Mouse (Mus musculus): Measurements from ENCODE around the gene Capn1. TPM values are rescaled to one million over a fixed set of nuclear protein-coding genes. Genes with fewer than 3 reads are reported as not detected.

Capn1 gene
- polyA plus RNA-seq, 1 experiment from 2014 or later: 3.3 TPM

DNA sequence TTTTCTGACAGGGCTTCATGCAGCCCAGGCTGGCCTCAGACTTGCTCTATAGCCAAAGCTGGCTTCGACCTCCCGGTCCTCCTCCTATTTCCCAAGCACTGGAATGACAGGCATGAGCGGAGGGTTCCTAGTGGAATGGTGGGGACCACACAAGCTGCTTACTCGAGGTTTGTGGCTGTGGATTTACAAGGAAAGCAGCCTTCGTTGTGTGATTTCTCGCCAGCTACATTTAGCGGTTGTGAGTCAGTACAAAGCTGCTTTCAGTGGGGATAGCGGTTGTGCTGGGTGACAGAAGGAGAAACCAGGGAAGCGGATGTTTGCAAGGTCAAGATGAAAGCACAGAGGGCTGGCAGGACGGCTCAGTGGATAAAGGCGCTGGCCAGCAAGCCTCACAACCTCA is 10.2 kb downstream of the Capn1 start:
- 65% methylated on average over 11 of the region's 11 CpGs for WGBS
- H3K36me3 ChIP-seq (replicated peaks): no peaks in the 10 kb centered on the region
- no peak overlapping the region for H3K27ac ChIP-seq
- H3K27me3 ChIP-seq (replicated peaks): no peaks in the 10 kb centered on the region
- H3K9ac ChIP-seq: no peak overlapping the region
- H3K4me3 ChIP-seq: no peak overlapping the region
- H3K9me3 ChIP-seq: no peaks in the 10 kb centered on the region
- no peaks in the 10 kb centered on the region for H3K4me1 ChIP-seq
- no peak for ATAC-seq (replicated peaks)
- no peak overlapping the region for H3K4me2 ChIP-seq

DNA sequence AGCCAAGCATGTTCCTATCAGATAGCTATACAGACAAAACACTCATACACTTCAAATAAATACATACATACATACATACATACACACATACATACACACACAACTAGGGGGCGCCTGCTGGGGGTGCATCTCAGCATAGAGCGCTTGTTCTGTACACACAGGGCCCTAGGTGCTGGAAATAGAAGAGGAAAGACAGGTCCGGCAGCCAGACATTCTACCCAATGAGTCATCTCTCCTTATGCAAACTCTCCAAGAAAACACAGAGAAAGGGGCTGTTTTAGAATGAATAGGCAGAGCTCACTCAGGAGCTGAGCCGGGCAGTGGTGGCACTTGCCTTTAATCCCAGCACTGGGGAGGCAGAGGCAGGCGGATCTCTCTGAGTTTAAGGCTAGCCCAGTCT is 15.7 kb downstream of the Capn1 start:
- H3K4me3 ChIP-seq: no peak overlapping the region
- WGBS: 78% methylated on average over 5 of the region's 5 CpGs
- no peak overlapping the region for H3K9ac ChIP-seq
- H3K9me3 ChIP-seq: no peaks in the 10 kb centered on the region
- ATAC-seq (replicated peaks): no peak
- H3K4me2 ChIP-seq: no peak overlapping the region
- H3K4me1 ChIP-seq: no peaks in the 10 kb centered on the region
- H3K27me3 ChIP-seq (replicated peaks): no peaks in the 10 kb centered on the region
- H3K36me3 ChIP-seq (replicated peaks): no peaks in the 10 kb centered on the region
- H3K27ac ChIP-seq: no peak overlapping the region

GRCm38 (mm10) chr19:5998180-5998579 is 17.5 kb downstream of the Capn1 start:
- H3K36me3 ChIP-seq (replicated peaks): no peaks in the 10 kb centered on the region
- H3K27ac ChIP-seq: no peak overlapping the region
- H3K4me3 ChIP-seq: no peak overlapping the region
- H3K27me3 ChIP-seq (replicated peaks): no peaks in the 10 kb centered on the region
- ATAC-seq (replicated peaks): no peak
- H3K4me2 ChIP-seq: no peak overlapping the region
- no peaks in the 10 kb centered on the region for H3K9me3 ChIP-seq
- no peak overlapping the region for H3K9ac ChIP-seq
- H3K4me1 ChIP-seq: no peaks in the 10 kb centered on the region
- WGBS: 92% methylated on average over 3 of the region's 3 CpGs

- WGBS: 80% methylated on average over 14 of the region's 14 CpGs
- H3K4me3 ChIP-seq: no peak overlapping the region
- ATAC-seq (replicated peaks): no peak
These were observed 21.0 kb downstream of the Capn1 start for GRCm38 (mm10) chr19:5994711-5995110.

DNA sequence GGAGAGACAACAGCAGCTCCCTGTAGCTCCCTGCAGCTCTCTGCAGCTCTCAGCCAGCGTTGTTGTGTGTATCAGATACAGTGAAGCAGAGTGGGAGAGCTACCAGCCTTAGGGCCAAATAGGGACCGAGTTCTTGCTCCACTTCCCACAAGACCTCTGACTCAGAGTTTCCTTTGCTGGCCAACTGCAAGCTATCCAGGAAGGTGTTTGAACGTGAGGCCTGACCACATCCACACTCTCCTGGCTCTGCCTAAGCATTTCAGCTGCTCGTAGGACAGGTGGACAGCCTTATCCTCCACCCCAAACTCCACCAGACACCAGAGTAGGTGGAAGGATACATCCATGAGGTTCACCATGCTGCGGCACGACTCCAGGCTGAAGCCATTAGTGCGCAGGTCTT is 23.7 kb downstream of the Capn1 start:
- Histone ChIP-seq H3K36me3 (replicated peaks) (no peaks in the 10 kb centered on the region), H3K9ac (no peak overlapping the region), H3K27ac (no peak overlapping the region), H3K27me3 (replicated peaks) (no peaks in the 10 kb centered on the region), H3K4me3 (no peak overlapping the region), H3K4me2 (no peak overlapping the region), H3K4me1 (peaks cover 6% of the 10 kb centered on the region), H3K9me3 (no peaks in the 10 kb centered on the region)
- no peak for ATAC-seq (replicated peaks)
- WGBS: 86% methylated on average over 7 of the region's 7 CpGs

More at GRCm38 (mm10) chr19:5994711-5995110, 21.0 kb downstream of the Capn1 start:
- H3K4me2 ChIP-seq: no peak overlapping the region
- no peaks in the 10 kb centered on the region for H3K4me1 ChIP-seq
- no peak overlapping the region for H3K27ac ChIP-seq
- H3K27me3 ChIP-seq (replicated peaks): no peaks in the 10 kb centered on the region
- H3K36me3 ChIP-seq (replicated peaks): no peaks in the 10 kb centered on the region
- H3K9ac ChIP-seq: no peak overlapping the region
- H3K9me3 ChIP-seq: no peaks in the 10 kb centered on the region

GRCm38 (mm10) chr19:5991467-5991866 is 24.2 kb downstream of the Capn1 start:
- no peak overlapping the region for H3K9ac ChIP-seq
- no peak overlapping the region for H3K4me3 ChIP-seq
- H3K36me3 ChIP-seq (replicated peaks): no peaks in the 10 kb centered on the region
- 84% methylated on average over 7 of the region's 7 CpGs for WGBS
- H3K4me2 ChIP-seq: no peak overlapping the region
- ATAC-seq (replicated peaks): no peak
- H3K9me3 ChIP-seq: no peaks in the 10 kb centered on the region
- peaks cover 6% of the 10 kb centered on the region for H3K4me1 ChIP-seq
- H3K27me3 ChIP-seq (replicated peaks): no peaks in the 10 kb centered on the region
- no peak overlapping the region for H3K27ac ChIP-seq

- peaks cover 6% of the 10 kb centered on the region for H3K4me1 ChIP-seq
- no peak overlapping the region for H3K4me2 ChIP-seq
- H3K27me3 ChIP-seq (replicated peaks): no peaks in the 10 kb centered on the region
- H3K9me3 ChIP-seq: no peaks in the 10 kb centered on the region
- no peak overlapping the region for H3K27ac ChIP-seq
- no peak overlapping the region for H3K4me3 ChIP-seq
- WGBS: 29% methylated on average over 1 of the region's 1 CpGs
- ATAC-seq (replicated peaks): no peak
- no peak overlapping the region for H3K9ac ChIP-seq
- no peaks in the 10 kb centered on the region for H3K36me3 ChIP-seq (replicated peaks)
These were observed 24.8 kb downstream of the Capn1 start for GRCm38 (mm10) chr19:5990921-5991320.

- peaks cover 6% of the 10 kb centered on the region for H3K4me1 ChIP-seq
- no peak overlapping the region for H3K27ac ChIP-seq
- no peaks in the 10 kb centered on the region for H3K36me3 ChIP-seq (replicated peaks)
- WGBS: 94% methylated on average over 12 of the region's 12 CpGs
- H3K4me3 ChIP-seq: no peak overlapping the region
- H3K9me3 ChIP-seq: no peaks in the 10 kb centered on the region
- no peak overlapping the region for H3K4me2 ChIP-seq
- H3K9ac ChIP-seq: no peak overlapping the region
- ATAC-seq (replicated peaks): no peak
- H3K27me3 ChIP-seq (replicated peaks): no peaks in the 10 kb centered on the region
These were observed 25.7 kb downstream of the Capn1 start for GRCm38 (mm10) chr19:5990033-5990432.

- Histone ChIP-seq H3K9me3 (no peaks in the 10 kb centered on the region), H3K4me2 (peak overlapping the region; percentile 45; the same call in 1 of the 2 replicates), H3K27ac (no peak overlapping the region), H3K9ac (no peak overlapping the region), H3K4me1 (peaks cover 6% of the 10 kb centered on the region), H3K27me3 (replicated peaks) (no peaks in the 10 kb centered on the region), H3K4me3 (no peak overlapping the region), H3K36me3 (replicated peaks) (no peaks in the 10 kb centered on the region)
- 67% methylated on average over 6 of the region's 6 CpGs for WGBS
- ATAC-seq (replicated peaks): no peak
These were observed 26.1 kb downstream of the Capn1 start for GRCm38 (mm10) chr19:5989585-5989984.

GRCm38 (mm10) chr19:5988815-5989452 is 26.8 kb downstream of the Capn1 start:
- H3K9ac ChIP-seq: peak overlapping the region; percentile 47
- peak overlapping the region; percentile 59; the same call in 1 of the 2 replicates for H3K27ac ChIP-seq
- 4% methylated on average over 10 of the region's 13 CpGs for WGBS
- H3K27me3 ChIP-seq (replicated peaks): no peaks in the 10 kb centered on the region
- H3K4me1 ChIP-seq: peaks cover 6% of the 10 kb centered on the region
- no peaks in the 10 kb centered on the region for H3K9me3 ChIP-seq
- H3K36me3 ChIP-seq (replicated peaks): no peaks in the 10 kb centered on the region
- peak overlapping the region; percentile 45 for H3K4me2 ChIP-seq
- H3K4me3 ChIP-seq: peak overlapping the region; percentile 16
- ATAC-seq (replicated peaks): peak; percentile 42; the same call in 1 of the 2 replicates

- H3K4me1 ChIP-seq: peaks cover 6% of the 10 kb centered on the region
- WGBS: 65% methylated on average over 5 of the region's 5 CpGs
- no peak for ATAC-seq (replicated peaks)
- no peak overlapping the region for H3K27ac ChIP-seq
- no peak overlapping the region for H3K4me3 ChIP-seq
- peak overlapping the region; percentile 47; the same call in 1 of the 2 replicates for H3K9ac ChIP-seq
- no peaks in the 10 kb centered on the region for H3K36me3 ChIP-seq (replicated peaks)
- no peak overlapping the region for H3K4me2 ChIP-seq
- H3K9me3 ChIP-seq: no peaks in the 10 kb centered on the region
- H3K27me3 ChIP-seq (replicated peaks): no peaks in the 10 kb centered on the region
These were observed 27.5 kb downstream of the Capn1 start for GRCm38 (mm10) chr19:5988027-5988814.

DNA sequence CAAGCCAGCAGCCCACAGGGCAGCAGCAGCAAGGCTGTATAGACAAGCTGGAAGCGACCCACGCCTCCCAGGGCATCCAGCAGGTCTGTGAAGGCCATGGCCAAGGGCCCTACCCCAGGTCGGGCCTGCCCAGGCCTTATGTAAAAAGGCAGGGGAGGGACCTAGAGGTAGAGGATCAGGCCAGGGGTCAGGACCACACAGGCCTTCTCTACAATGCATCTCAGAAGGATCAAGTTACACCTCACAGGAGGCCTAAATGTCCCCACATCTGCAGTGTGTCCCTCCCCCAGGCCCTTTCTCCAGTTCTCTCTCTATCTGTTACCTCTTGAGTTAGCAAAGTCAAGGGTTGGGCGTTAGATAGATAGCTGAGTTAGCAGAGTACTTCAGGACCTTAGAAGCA is 29.7 kb downstream of the Capn1 start, which contains the start of gene Slc22a20:
Gene Slc22a20, minus strand, starts transcription at position 101 of the 400 bp plus-strand sequence.
- Histone ChIP-seq H3K27me3 (replicated peaks) (no peaks in the 10 kb centered on the region), H3K36me3 (replicated peaks) (no peaks in the 10 kb centered on the region), H3K27ac (no peak within 1 kb of the TSS), H3K4me2 (no peak within 1 kb of the TSS), H3K4me3 (no peak within 1 kb of the TSS), H3K4me1 (peaks cover 6% of the 10 kb centered on the region), H3K9me3 (no peaks in the 10 kb centered on the region), H3K9ac (no peak within 1 kb of the TSS)
- ATAC-seq (replicated peaks): no peak
- WGBS: 60% methylated on average over 4 of the region's 4 CpGs

Measured in midbrain, embryonic 15.5 days (tissue).